Mouse (Mus musculus) liver, postnatal 0 days (tissue): ENCODE results near the gene Olfr469.

Experiments used
- CTCF ChIP-seq: sonication (generic); IDR thresholded peaks from 2 replicates; pipeline ENCODE4 v1.5.1; 2016; ENCODE audit warnings: antibody characterized with exemption, low read depth
- EP300 ChIP-seq: IDR thresholded peaks from 2 replicates; pipeline ENCODE4 v1.6.1; 2016; ENCODE audit warnings: antibody characterized with exemption, low read depth, mild to moderate bottlenecking

DNA sequence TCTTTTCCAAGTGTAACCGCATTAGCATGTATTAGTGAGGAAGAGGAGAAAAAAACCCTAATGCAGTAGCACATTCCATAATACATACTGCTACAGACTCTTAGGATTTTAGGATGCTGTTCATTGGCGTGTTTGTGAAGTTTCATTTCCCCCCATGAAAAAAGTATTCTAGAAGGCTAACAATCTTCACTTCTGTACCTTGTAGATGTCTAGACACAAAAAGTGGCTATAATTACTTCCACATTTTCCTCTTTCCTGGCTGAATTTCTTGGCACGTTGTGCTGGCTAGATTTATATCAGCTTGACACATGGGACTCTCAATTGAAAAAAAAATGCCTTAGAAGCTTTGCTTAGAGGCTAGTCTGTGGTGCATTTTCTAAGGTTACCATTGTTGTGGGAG is 23.2 kb downstream of the Olfr469 start:
- TF ChIP-seq EP300 (no peak), CTCF (no peak)
